Mouse (Mus musculus) stomach, embryonic 15.5 days (tissue): ENCODE results near the gene Tmcc1. TPM values are rescaled to one million over a fixed set of nuclear protein-coding genes. Genes with fewer than 3 reads are reported as not detected.

Source experiments
- ATAC-seq: fragments of 200-750 bp; cut with Nextera tagmentation; 2 replicates; pipeline ENCODE4 v1.8.0; 2017; ENCODE audit warnings: low read depth, moderate number of reproducible peaks, moderate TSS enrichment; ENCODE audit not compliant: insufficient read depth, low FRiP score
- H3K27ac ChIP-seq: fragments of 300-500 bp; sonication (generic); 2 replicates; pipeline ENCODE4 v1.5.1; 2015; ENCODE audit warnings: mild to moderate bottlenecking, inconsistent platforms
- H3K27me3 ChIP-seq: fragments of 300-500 bp; sonication (generic); replicated peaks from 2 replicates; pipeline ENCODE4 v1.6.1; 2015; ENCODE audit warnings: inconsistent platforms
- H3K36me3 ChIP-seq: fragments of 300-500 bp; sonication (generic); 2 replicates; pipeline ENCODE4 v1.6.1; 2015; ENCODE audit warnings: inconsistent platforms
- H3K4me1 ChIP-seq: fragments of 300-500 bp; sonication (generic); 2 replicates; pipeline ENCODE4 v1.6.1; 2015; ENCODE audit warnings: inconsistent platforms
- H3K4me2 ChIP-seq: fragments of 300-500 bp; sonication (generic); 2 replicates; pipeline ENCODE4 v1.6.1; 2015; ENCODE audit warnings: mild to moderate bottlenecking, inconsistent platforms
- H3K4me3 ChIP-seq: fragments of 300-500 bp; sonication (generic); replicated peaks from 2 replicates; pipeline ENCODE4 v1.5.1; 2015; ENCODE audit warnings: inconsistent platforms
- H3K9ac ChIP-seq: fragments of 300-500 bp; sonication (generic); 2 replicates; pipeline ENCODE4 v1.6.1; 2015; ENCODE audit warnings: inconsistent platforms
- H3K9me3 ChIP-seq: fragments of 300-500 bp; sonication (generic); 2 replicates; pipeline ENCODE4 v1.6.1; 2016; ENCODE audit warnings: inconsistent platforms
- WGBS: fragments of 180-500 bp; shearing (Covaris S2); methylation state at CpG from one replicate; pipeline ENCODE4 v1.1.7; 2015; 5-methylcytosine and 5-hydroxymethylcytosine counted together
- polyA plus RNA-seq: library from polyadenylated mRNA; unstranded; fragments of >200 nt; fragmentation: Nextera tagmentation; extraction: Ambion mirVana; gene quantifications from 2 replicates; pipeline ENCODE4 v1.2.1, GENCODE M21; 2015

The Tmcc1 gene
- polyA plus RNA-seq, 1 experiment from 2014 or later = 19.1 TPM

DNA sequence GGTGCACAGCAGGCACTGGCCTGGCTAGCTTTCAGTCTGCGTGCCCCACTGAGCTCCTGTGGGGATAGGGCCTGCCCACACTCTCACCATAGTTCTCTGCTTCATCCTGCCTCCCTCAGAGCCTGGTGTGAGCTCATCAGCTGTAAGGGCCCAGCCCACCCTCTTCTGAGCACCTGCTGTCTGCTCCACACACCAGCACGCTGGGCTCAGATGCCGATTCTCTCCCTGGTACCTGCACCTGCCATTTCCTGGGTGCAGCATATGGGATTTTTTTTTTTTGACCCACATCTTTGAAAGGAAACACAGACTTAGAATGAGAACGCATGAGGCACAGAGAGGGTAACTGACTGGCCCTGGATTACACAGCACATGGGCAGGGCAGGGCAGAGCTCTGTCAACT, 203.7 kb downstream of the Tmcc1 start:
- peak overlapping the region; percentile 9; the same call in 1 of the 2 replicates for H3K4me3 ChIP-seq
- 69% methylated on average over 4 of the region's 4 CpGs for WGBS
- 0 out of 2 replicates have a peak, but pooled peaks cover 3% of the 10 kb centered on the region for H3K36me3 ChIP-seq
- no peak overlapping the region for H3K27ac ChIP-seq
- peaks cover 73% of the 10 kb centered on the region for H3K4me1 ChIP-seq
- peaks cover 18% of the 10 kb centered on the region for H3K27me3 ChIP-seq
- H3K9me3 ChIP-seq = no peaks in the 10 kb centered on the region
- peak overlapping the region; percentile 29; the same call in 1 of the 2 replicates for H3K4me2 ChIP-seq
- H3K9ac ChIP-seq = no peak overlapping the region
- ATAC-seq = no peak

DNA sequence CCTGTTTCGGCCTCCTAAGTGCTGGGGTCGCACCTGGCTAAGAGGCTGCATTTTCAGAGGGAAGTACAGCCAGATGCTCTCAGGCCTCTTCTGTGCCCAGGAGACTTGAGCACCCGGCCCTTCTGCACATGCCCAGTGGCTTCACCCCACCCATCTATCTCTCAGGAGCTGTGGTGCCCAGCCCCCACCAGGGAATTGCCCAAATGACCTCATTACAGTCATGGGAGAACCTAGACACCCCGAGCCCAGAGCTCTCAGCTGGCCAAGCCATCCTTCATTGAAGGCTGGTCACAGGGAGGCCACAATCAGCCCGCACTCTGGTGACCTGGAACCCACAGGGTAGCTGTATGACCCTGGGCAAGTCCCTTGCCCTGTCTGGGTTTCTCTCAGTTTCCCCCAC, 204.3 kb downstream of the Tmcc1 start:
- H3K4me1 ChIP-seq = peaks cover 72% of the 10 kb centered on the region
- no peak overlapping the region for H3K27ac ChIP-seq
- H3K4me3 ChIP-seq = peak overlapping the region; percentile 9; the same call in 1 of the 2 replicates
- H3K9ac ChIP-seq = no peak overlapping the region
- no peaks in the 10 kb centered on the region for H3K9me3 ChIP-seq
- ATAC-seq = no peak
- 81% methylated on average over 5 of the region's 5 CpGs for whole genome bisulfite sequencing
- peaks cover 14% of the 10 kb centered on the region for H3K27me3 ChIP-seq
- 0 out of 2 replicates have a peak overlapping the region, but pooled peaks have one; percentile 29 for H3K4me2 ChIP-seq
- H3K36me3 ChIP-seq = 0 out of 2 replicates have a peak, but pooled peaks cover 3% of the 10 kb centered on the region

DNA sequence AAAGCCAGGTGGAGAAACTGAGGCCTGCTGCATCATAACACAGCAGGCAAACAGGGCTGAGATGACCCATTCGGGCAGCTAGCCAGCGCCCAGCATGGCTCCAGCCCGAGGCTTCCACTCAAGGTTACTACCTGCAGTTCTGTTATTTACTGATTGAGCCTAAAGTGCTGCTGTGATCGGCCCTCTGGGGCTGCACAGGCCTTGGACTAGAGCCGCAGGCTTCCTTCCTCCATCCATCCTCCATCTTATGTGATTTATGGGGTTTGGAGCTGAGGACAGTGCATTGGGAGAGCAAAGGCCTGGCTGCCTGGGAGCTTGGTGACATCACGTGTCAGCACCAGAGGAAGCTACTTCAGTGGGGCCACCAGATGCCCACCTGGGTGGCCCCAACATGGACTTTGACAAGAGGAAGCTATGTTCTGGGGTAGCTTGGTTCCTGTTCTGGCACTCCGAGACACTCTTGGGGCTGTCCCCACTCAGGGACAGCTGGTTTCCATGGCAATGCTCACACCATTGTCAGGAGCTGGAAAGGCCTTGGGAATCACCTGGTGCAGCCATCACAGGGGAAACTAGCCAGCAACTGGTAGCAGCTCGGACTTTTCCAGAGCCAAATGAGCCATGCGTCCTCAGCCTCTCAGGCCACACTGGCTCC, 206.1 kb downstream of the Tmcc1 start:
- Histone ChIP-seq H3K27ac (0 out of 2 replicates have a peak overlapping the region, but pooled peaks have one; percentile 1), H3K4me1 (peaks cover 70% of the 10 kb centered on the region)

DNA sequence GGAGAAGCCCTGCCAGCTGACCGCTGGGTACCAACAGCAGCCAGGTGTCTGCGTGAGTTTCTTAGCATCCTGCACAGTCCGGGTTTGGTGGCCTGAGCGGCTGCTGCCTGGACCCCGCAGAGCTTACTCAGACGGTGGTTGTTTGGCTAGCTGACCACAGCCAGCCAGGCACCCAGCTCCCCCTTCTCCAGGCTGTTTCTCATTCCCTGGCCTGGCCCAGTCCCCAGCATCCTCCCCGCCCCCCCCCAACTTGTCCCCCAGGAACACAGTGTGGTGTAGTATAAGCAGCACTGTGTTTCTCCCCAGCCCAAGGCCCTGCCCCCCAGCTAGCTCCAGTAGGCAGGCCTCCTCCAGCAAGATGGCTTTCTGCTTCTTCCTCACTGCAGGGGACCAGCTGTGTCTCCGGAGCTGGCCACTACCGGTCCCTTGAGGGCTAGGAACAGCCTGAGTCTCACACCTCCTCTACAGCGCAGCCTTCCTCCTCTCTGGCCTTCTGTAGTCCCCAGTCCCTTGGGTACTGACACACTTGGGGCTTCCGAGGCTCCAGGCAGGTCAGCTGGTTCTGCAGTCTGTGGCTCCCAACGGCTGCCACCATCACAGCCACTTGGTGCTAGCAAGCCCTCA, 206.7 kb downstream of the Tmcc1 start:
- Histone ChIP-seq H3K4me2 (peak overlapping the region; percentile 34), H3K27ac (no peak overlapping the region), H3K4me3 (no peak overlapping the region), H3K36me3 (0 out of 2 replicates have a peak, but pooled peaks cover 3% of the 10 kb centered on the region), H3K4me1 (peaks cover 67% of the 10 kb centered on the region), H3K27me3 (no peaks in the 10 kb centered on the region), H3K9me3 (no peaks in the 10 kb centered on the region), H3K9ac (no peak overlapping the region)
- WGBS = 60% methylated on average over 12 of the region's 12 CpGs
- ATAC-seq = no peak

More for the DNA sequence above, 206.1 kb downstream of the Tmcc1 start:
- Histone ChIP-seq H3K9ac (no peak overlapping the region), H3K36me3 (0 out of 2 replicates have a peak, but pooled peaks cover 3% of the 10 kb centered on the region), H3K9me3 (no peaks in the 10 kb centered on the region), H3K4me2 (peak overlapping the region; percentile 34), H3K27me3 (no peaks in the 10 kb centered on the region), H3K4me3 (no peak overlapping the region)
- WGBS = 64% methylated on average over 9 of the region's 9 CpGs
- no peak for ATAC-seq

DNA sequence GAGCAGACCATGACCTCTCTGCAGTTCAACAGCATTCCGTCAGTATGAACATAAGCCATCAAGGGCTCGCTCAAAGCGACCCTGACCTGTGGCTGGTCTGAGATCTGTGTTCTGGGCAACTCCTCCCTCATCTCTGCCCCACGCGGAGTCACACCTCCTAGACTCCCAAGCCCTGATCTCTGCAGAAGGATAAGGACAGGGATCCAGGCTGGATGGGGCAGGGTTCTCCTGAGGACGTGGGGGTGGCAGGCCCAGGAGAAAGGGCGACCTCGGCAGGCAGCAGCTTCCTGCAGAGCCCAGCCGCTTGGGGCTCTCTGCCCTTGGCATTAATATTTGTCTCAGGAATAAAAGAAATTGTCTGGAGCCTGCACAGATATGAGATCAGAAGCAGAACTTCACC, 207.7 kb downstream of the Tmcc1 start:
- Histone ChIP-seq H3K9me3 (no peaks in the 10 kb centered on the region), H3K27me3 (no peaks in the 10 kb centered on the region), H3K36me3 (0 out of 2 replicates have a peak, but pooled peaks cover 3% of the 10 kb centered on the region), H3K27ac (peak overlapping the region; percentile 48; the same call in 1 of the 2 replicates), H3K4me2 (peak overlapping the region; percentile 21), H3K4me1 (peaks cover 57% of the 10 kb centered on the region), H3K4me3 (no peak overlapping the region), H3K9ac (no peak overlapping the region)
- WGBS = 42% methylated on average over 9 of the region's 9 CpGs
- no peak for ATAC-seq

DNA sequence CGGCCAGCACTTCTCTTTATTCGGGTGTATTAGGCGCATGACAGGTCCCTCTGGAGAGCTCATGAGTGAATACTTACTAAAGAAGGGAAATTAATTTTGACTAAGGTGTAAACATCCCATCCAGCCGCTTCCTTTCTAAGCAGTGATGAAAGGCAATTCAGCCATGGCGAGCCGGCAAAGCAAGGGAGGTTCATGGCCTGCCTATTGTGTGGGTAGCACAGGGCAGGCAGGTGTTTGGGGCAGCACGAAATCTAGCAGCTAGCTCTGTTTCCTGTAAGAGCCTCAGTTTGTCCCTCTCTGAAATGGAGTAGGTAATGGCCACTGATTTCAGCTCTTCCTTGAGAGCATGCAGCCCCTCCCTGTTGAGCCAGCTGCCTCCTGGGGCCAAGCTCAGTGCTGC, 208.7 kb downstream of the Tmcc1 start:
- Histone ChIP-seq H3K9ac (no peak overlapping the region), H3K9me3 (no peaks in the 10 kb centered on the region), H3K27ac (no peak overlapping the region), H3K36me3 (0 out of 2 replicates have a peak, but pooled peaks cover 3% of the 10 kb centered on the region), H3K27me3 (no peaks in the 10 kb centered on the region), H3K4me1 (peaks cover 55% of the 10 kb centered on the region), H3K4me2 (peak overlapping the region; percentile 14; the same call in 1 of the 2 replicates), H3K4me3 (no peak overlapping the region)
- ATAC-seq = no peak
- 63% methylated on average over 7 of the region's 7 CpGs for WGBS

DNA sequence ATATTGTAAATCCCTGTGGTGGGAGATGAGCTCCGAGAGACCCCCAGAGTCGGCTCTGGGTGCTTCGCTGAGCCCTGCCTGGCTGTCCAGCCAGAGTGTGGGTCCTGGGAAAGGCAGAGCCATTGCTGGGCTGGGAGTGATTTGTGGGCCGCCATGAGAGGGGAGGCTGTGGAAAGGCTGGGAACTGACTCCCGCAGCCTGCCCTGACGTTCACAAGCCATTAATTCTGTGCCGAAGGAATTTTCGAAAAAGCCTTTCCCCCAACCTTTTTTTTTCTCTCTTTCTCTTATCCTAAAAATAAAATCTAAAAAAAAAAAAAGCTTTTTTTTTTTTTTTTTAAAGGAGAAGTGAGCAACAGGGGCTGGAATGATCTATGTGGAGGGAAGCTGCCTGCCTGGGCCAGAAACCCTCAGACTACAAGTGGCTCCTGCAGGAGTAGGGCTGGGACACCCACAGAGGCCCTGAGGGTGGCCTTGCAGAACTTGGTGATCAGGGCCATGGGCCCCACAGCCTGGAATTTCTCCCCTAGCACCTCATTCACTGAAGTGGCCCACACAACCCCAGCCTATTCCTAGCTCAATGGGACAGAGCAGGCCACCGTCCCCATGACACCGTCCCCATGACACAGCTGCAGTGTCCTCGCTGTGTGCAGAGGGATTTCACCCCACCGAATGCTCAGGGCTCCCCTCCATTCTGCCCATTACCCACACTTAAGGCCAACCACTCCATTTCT, 209.8 kb downstream of the Tmcc1 start:
- peaks cover 51% of the 10 kb centered on the region for H3K4me1 ChIP-seq
- H3K36me3 ChIP-seq = no peaks in the 10 kb centered on the region
- 46% methylated on average over 12 of the region's 12 CpGs for WGBS
- peak overlapping the region; percentile 83 for H3K27ac ChIP-seq
- H3K4me2 ChIP-seq = peak overlapping the region; percentile 16; the same call in 1 of the 2 replicates
- no peak for ATAC-seq
- no peaks in the 10 kb centered on the region for H3K9me3 ChIP-seq
- no peaks in the 10 kb centered on the region for H3K27me3 ChIP-seq
- no peak overlapping the region for H3K9ac ChIP-seq
- no peak overlapping the region for H3K4me3 ChIP-seq

DNA sequence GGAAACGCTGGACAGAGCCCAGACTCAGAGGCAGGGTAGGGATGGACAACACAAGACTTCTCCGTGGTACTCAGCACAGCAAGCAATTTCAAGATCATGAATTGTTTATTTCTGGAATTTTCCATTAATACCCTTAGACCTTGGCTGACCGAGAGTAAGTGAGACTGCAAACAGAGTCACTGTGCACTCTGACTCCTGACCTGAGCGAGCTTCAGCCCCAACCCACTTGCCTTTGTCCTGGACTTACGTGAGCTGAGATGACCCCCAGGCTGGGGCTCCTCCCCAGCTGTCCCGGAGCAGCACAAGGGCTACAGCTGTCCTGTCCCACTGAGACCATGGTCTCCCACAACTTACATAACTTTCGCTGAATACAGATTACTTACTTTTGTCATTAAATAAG, 210.4 kb downstream of the Tmcc1 start:
- Histone ChIP-seq H3K27me3 (no peaks in the 10 kb centered on the region), H3K4me1 (peaks cover 51% of the 10 kb centered on the region), H3K36me3 (no peaks in the 10 kb centered on the region), H3K9ac (no peak overlapping the region; the same call in 1 of the 2 replicates), H3K9me3 (no peaks in the 10 kb centered on the region), H3K27ac (peak overlapping the region; percentile 83), H3K4me3 (no peak overlapping the region), H3K4me2 (peak overlapping the region; percentile 16; the same call in 1 of the 2 replicates)
- WGBS = 51% methylated on average over 7 of the region's 7 CpGs
- ATAC-seq = no peak

DNA sequence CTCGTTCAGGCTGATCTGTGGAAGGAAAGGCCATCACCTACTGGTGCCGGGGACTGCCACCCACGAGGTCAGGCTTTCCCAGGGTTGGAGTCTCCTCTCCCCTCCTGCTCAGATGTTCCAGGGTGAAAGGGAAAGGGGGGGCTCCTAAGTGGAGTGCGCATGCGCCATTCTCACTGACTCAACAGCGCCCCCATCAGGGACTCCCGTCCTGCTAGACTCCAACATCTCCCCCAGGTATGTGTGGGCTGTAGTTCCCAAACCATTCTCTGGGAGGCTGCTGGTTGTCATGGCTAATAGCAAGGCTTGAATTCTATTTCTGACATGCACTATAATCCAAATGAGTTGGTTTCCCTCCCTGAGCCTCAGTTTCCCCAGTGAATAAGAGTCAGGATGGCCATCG, 214.7 kb downstream of the Tmcc1 start:
- no peak overlapping the region for H3K27ac ChIP-seq
- no peaks in the 10 kb centered on the region for H3K9me3 ChIP-seq
- no peak overlapping the region for H3K9ac ChIP-seq
- ATAC-seq = no peak
- peaks cover 4% of the 10 kb centered on the region; the same call in 1 of the 2 replicates for H3K36me3 ChIP-seq
- no peaks in the 10 kb centered on the region for H3K27me3 ChIP-seq
- H3K4me1 ChIP-seq = peaks cover 12% of the 10 kb centered on the region; the same call in 1 of the 2 replicates
- no peak overlapping the region for H3K4me2 ChIP-seq
- no peak overlapping the region for H3K4me3 ChIP-seq
- 63% methylated on average over 8 of the region's 8 CpGs for WGBS

DNA sequence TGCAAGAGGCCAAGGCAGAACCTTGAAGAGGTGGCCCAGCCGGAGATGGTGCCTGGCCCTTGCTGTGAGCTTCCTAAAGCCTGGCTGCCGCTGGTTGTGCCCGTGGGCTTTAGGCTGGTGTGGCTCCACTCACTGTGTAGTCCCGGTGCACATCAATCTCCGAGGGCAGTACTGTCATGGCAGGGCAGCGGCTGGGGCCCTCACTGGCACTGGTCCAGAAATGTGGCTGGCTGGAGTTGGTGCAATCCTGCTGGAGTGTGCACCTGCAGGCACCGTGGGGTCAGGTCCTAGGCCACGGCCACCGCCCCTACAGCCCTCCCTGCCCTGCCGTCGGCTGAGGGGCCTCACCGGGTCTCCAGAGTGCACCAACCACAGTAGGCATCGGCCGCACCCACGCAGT, 215.5 kb downstream of the Tmcc1 start:
- Histone ChIP-seq H3K9ac (no peak overlapping the region), H3K27me3 (no peaks in the 10 kb centered on the region), H3K4me3 (no peak overlapping the region), H3K27ac (no peak overlapping the region), H3K4me2 (no peak overlapping the region), H3K4me1 (peaks cover 8% of the 10 kb centered on the region), H3K36me3 (peaks cover 4% of the 10 kb centered on the region; the same call in 1 of the 2 replicates), H3K9me3 (no peaks in the 10 kb centered on the region)
- WGBS = 77% methylated on average over 15 of the region's 15 CpGs
- no peak for ATAC-seq

DNA sequence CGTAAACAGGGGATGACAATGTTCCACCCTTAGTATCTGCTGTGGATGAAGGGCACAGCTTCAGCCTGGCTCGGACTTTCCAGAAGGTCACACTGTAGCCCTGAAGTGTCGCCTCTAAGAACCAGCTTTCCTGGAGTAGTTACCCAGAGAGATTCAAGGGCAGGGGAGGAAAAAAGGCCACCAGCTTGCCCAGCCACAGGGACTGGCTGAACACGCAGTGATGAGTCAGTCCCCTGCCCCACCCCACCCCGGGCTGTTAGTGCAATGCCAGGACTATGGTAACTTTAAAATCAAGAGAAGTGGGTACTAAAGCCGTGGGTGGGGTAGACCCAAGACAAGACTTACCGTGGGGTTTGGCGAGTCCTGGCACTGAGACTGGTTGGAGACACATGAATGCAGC, 217.7 kb downstream of the Tmcc1 start:
- peaks cover 17% of the 10 kb centered on the region for H3K4me1 ChIP-seq
- no peak overlapping the region for H3K4me3 ChIP-seq
- peaks cover 4% of the 10 kb centered on the region; the same call in 1 of the 2 replicates for H3K36me3 ChIP-seq
- no peak overlapping the region for H3K9ac ChIP-seq
- H3K4me2 ChIP-seq = no peak overlapping the region
- no peaks in the 10 kb centered on the region for H3K27me3 ChIP-seq
- no peak for ATAC-seq
- H3K27ac ChIP-seq = no peak overlapping the region
- no peaks in the 10 kb centered on the region for H3K9me3 ChIP-seq
- 82% methylated on average over 8 of the region's 8 CpGs for WGBS
